Mouse (Mus musculus): ENCODE measurements at regions not wholly inside any gene's neighbourhood (a gene's known extent, or its start where the extent isn't known, plus 50 kb on each side); places are given as distances from the start of the nearest gene placed in this dataset.

DNA sequence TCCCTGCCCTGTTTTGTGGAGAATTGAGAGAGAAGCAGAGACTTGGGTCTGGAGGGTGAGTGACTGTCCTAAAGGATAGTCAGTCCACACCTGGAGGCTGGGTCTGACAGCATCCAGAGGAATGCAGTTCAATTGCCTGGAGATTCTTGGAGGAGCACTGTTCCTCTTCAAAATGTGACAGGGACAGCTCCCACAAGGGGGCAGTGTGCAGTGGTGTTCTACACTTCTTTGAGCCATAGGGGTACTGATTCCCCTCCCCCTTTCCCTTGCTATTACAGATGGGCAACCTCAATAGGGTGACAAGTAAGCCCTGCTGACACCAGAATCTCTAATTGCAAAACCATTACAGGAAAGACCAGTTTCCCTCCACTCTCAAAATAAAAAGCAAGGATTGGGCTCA is 63.7 kb upstream of the Gm773 start:
- DNase-seq (ENCODE audit: low spot score), result peak; percentile 44

DNA sequence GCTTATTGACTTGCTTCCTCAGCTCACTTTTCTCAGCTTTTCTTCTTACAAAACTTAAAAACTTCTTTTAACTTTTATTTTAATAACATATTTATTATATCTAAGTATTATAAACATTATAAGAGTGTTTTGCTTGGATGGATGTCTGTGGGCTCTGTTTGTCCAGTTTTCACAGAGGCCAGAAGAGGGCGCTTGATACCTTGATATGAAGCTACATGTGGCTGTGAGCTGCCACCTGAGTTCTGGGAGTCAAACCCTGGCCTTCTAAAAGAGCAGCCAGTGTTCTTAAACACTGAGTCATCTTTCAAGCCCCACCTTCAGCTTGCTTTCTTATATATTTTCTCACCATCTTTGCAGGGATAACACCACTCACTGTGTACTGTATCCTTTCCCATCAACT is 61.5 kb upstream of the Gm773 start:
- DNase-seq (ENCODE audit: low spot score), result peak; percentile 38

DNA sequence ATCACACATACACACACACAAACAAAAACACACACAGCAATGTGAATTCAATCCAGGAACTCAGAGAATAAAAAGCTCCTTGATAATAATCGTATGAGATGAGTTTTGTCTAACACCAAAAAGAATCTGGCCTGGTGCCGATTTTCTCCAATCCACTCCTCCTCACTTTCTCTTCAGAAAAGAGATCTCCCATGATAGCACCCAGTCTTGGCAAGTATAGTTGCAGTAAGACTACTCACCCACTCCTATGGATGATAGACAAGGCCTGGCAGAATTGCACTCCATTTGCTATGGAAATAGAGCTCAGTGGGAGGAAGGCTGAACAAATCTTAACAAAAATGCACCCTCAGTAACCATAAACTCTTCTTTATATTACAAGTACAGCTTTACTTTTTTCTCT is 57.0 kb upstream of the Gm773 start:
- DNase-seq (ENCODE audit: low spot score), result no peak

Data from testis, postnatal 10 days (tissue).